In genomic region chr9:47422741-47423461, GRCm38 (mm10) we compare ENCODE assay signal across 8 mouse cellular contexts.
DNase-seq lines count a peak whose midpoint lies in the region; ATAC-seq and TF ChIP-seq lines count a peak whose summit lies in the region.

No protein-coding gene starts in this region.

- 0 out of 2 replicates have a peak, but pooled peaks cover 3% of the 10 kb centered on the region for H3K27me3 ChIP-seq in neural tube, embryonic 13.5 days
- H3K27me3 ChIP-seq in forebrain, embryonic 10.5 days (ENCODE audit: poor library complexity, severe bottlenecking) = peaks cover 73% of the 10 kb centered on the region
- peaks cover 74% of the 10 kb centered on the region for H3K27me3 ChIP-seq in heart, embryonic 12.5 days (replicated peaks)

- H3K4me1 ChIP-seq in neural tube, embryonic 13.5 days (replicated peaks) = peaks cover 24% of the 10 kb centered on the region
- H3K4me1 ChIP-seq in forebrain, embryonic 10.5 days = peaks cover 39% of the 10 kb centered on the region
- peaks cover 20% of the 10 kb centered on the region for H3K4me1 ChIP-seq in heart, embryonic 12.5 days (replicated peaks)
- peaks cover 11% of the 10 kb centered on the region for H3K4me1 ChIP-seq in lung, adult 2 months (ENCODE audit: control insufficient read depth, insufficient read depth, low read length)

- no peak for TF ChIP-seq POLR2A in lung, adult 2 months (IDR thresholded peaks at IDR 0.05; ENCODE audit: borderline replicate concordance, extremely low read depth, low read depth, low read length)

- 43% methylated on average over 8 of the region's 8 CpGs for WGBS in neural tube, embryonic 13.5 days
- WGBS in forebrain, embryonic 10.5 days = 74% methylated on average over 8 of the region's 8 CpGs
- WGBS in heart, embryonic 12.5 days = 57% methylated on average over 8 of the region's 8 CpGs
- WGBS in lung, adult 2 months = 34% methylated on average over 8 of the region's 8 CpGs

- no peak for TF ChIP-seq CTCF in lung, adult 2 months (IDR thresholded peaks at IDR 0.05; ENCODE audit: insufficient read depth, low read length)

- H3K27ac ChIP-seq in neural tube, embryonic 13.5 days (replicated peaks) = peak overlapping the region; percentile 64
- H3K27ac ChIP-seq in forebrain, embryonic 10.5 days = peak overlapping the region; percentile 22; the same call in 1 of the 2 replicates
- no peak overlapping the region for H3K27ac ChIP-seq in heart, embryonic 12.5 days (ENCODE audit: poor library complexity, severe bottlenecking)

- peak; percentile 69; the same call in 1 of the 2 replicates for ATAC-seq in neural tube, embryonic 13.5 days (ENCODE audit: low read depth)
- ATAC-seq in heart, embryonic 12.5 days (ENCODE audit: insufficient number of reproducible peaks, low FRiP score) = peak; percentile 45; the same call in 1 of the 2 replicates

- H3K9ac ChIP-seq in neural tube, embryonic 13.5 days = no peak overlapping the region
- H3K9ac ChIP-seq in heart, embryonic 12.5 days = no peak overlapping the region

- no peaks in the 10 kb centered on the region for H3K36me3 ChIP-seq in neural tube, embryonic 13.5 days
- H3K36me3 ChIP-seq in forebrain, embryonic 10.5 days (replicated peaks) = no peaks in the 10 kb centered on the region
- H3K36me3 ChIP-seq in heart, embryonic 12.5 days = no peaks in the 10 kb centered on the region

- no peaks in the 10 kb centered on the region for H3K9me3 ChIP-seq in neural tube, embryonic 13.5 days
- H3K9me3 ChIP-seq in forebrain, embryonic 10.5 days = no peaks in the 10 kb centered on the region
- no peaks in the 10 kb centered on the region for H3K9me3 ChIP-seq in heart, embryonic 12.5 days (replicated peaks)

- no peak overlapping the region for H3K4me3 ChIP-seq in neural tube, embryonic 13.5 days
- no peak overlapping the region for H3K4me3 ChIP-seq in forebrain, embryonic 10.5 days
- no peak overlapping the region for H3K4me3 ChIP-seq in heart, embryonic 12.5 days
- no peak overlapping the region for H3K4me3 ChIP-seq in lung, adult 2 months (replicated peaks; ENCODE audit: extremely low read depth, low read depth, low read length)

- no peak overlapping the region for H3K4me2 ChIP-seq in neural tube, embryonic 13.5 days
- H3K4me2 ChIP-seq in heart, embryonic 12.5 days = peak overlapping the region; percentile 38; the same call in 1 of the 2 replicates

- DNase-seq in neural tube, embryonic 10.5 days (ENCODE audit: extremely low spot score, low spot score) = no peak
- DNase-seq in forebrain, embryonic 10.5 days (ENCODE audit: extremely low spot score, low spot score) = no peak
- peak; percentile 69 to 77 for DNase-seq in kidney, postnatal 4 days
- peak; percentile 60 for DNase-seq in lung, adult 2 months
- peak; percentile 61 for DNase-seq in right cerebral cortex, postnatal 14 days
- no peak for DNase-seq in embryo, embryonic 10.5 days (ENCODE audit: low spot score)

Comparison
In these comparisons a context has a peak if more than half of its experiments do, and no peak if none do; other contexts are left out.
1. DNase-seq: peak in kidney, postnatal 4 days (2 of 2), lung, adult 2 months (single experiment) and right cerebral cortex, postnatal 14 days (single experiment); none in neural tube, embryonic 10.5 days (single experiment), forebrain, embryonic 10.5 days (single experiment) and embryo, embryonic 10.5 days (single experiment).